In genomic region chr4:134081730-134082386, GRCm38 (mm10) we compare ENCODE assay signal across 7 mouse cellular contexts. TPM values are rescaled to one million over a fixed set of nuclear protein-coding genes. Genes with fewer than 3 reads are reported as not detected.
A peak's percentile ranks its signal among the peaks of the same experiment; 100 is the strongest.
DNase-seq lines count a peak whose midpoint lies in the region; ATAC-seq and TF ChIP-seq lines count a peak whose summit lies in the region.

No protein-coding gene starts in this region.

- DNase-seq in adrenal gland, adult 18-20 months (ENCODE audit: low spot score in 2 of 2): peak; percentile 46 to 54
- DNase-seq in cerebellum, postnatal 14 days: peak; percentile 45
- DNase-seq in gastrocnemius, postnatal 25 days: peak; percentile 44
- DNase-seq in kidney, adult 18-20 months: peak; percentile 88
- peak; percentile 90 to 91 for DNase-seq in spleen, adult 2 months (ENCODE audit: low read depth in 1 of 2, low spot score in 2 of 2)

- H3K27me3 ChIP-seq in limb, embryonic 13.5 days: peaks cover 34% of the 10 kb centered on the region
- H3K27me3 ChIP-seq in midbrain, embryonic 15.5 days (replicated peaks): peaks cover 25% of the 10 kb centered on the region
- no peaks in the 10 kb centered on the region for H3K27me3 ChIP-seq in spleen, adult 2 months (ENCODE audit: control insufficient read depth, insufficient read depth, low read length)

- peak overlapping the region; percentile 51; the same call in 1 of the 2 replicates for H3K9ac ChIP-seq in limb, embryonic 13.5 days
- peak overlapping the region; percentile 47 for H3K9ac ChIP-seq in midbrain, embryonic 15.5 days

- no peak for TF ChIP-seq CTCF in spleen, adult 2 months (IDR thresholded peaks at IDR 0.05; ENCODE audit: extremely low read depth, insufficient read depth, insufficient read length, insufficient replicate concordance)

- peak overlapping the region; percentile 49 for H3K4me3 ChIP-seq in limb, embryonic 13.5 days
- H3K4me3 ChIP-seq in midbrain, embryonic 15.5 days: peak overlapping the region; percentile 53
- H3K4me3 ChIP-seq in spleen, adult 2 months (ENCODE audit: extremely low read depth, insufficient read depth, insufficient read length): peak overlapping the region; percentile 54

- 0 out of 2 replicates have a peak, but pooled peaks cover 3% of the 10 kb centered on the region for H3K9me3 ChIP-seq in limb, embryonic 13.5 days
- H3K9me3 ChIP-seq in midbrain, embryonic 15.5 days: no peaks in the 10 kb centered on the region

- H3K4me2 ChIP-seq in limb, embryonic 13.5 days (replicated peaks): peak overlapping the region; percentile 84
- H3K4me2 ChIP-seq in midbrain, embryonic 15.5 days: peak overlapping the region; percentile 92

- H3K36me3 ChIP-seq in limb, embryonic 13.5 days: no peaks in the 10 kb centered on the region
- no peaks in the 10 kb centered on the region for H3K36me3 ChIP-seq in midbrain, embryonic 15.5 days (replicated peaks)
- H3K36me3 ChIP-seq in spleen, adult 2 months (ENCODE audit: control insufficient read depth, insufficient read depth, low read length): no peaks in the 10 kb centered on the region

- no peak overlapping the region for H3K27ac ChIP-seq in limb, embryonic 13.5 days
- H3K27ac ChIP-seq in midbrain, embryonic 15.5 days: no peak overlapping the region
- no peak overlapping the region for H3K27ac ChIP-seq in spleen, adult 2 months (ENCODE audit: insufficient read depth, low read length)

- no peak for TF ChIP-seq POLR2A in spleen, adult 2 months (IDR thresholded peaks at IDR 0.05; ENCODE audit: low read depth, low read length)

- under 1% methylated on average over 40 of the region's 41 CpGs for WGBS in limb, embryonic 13.5 days
- WGBS in midbrain, embryonic 15.5 days: under 1% methylated on average over 41 of the region's 41 CpGs
- WGBS in spleen, adult 2 months: under 1% methylated on average over 41 of the region's 41 CpGs

- ATAC-seq in limb, embryonic 13.5 days (ENCODE audit: low FRiP score, low read depth): peak; percentile 85
- peak; percentile 87 for ATAC-seq in midbrain, embryonic 15.5 days (replicated peaks)

- peaks cover 16% of the 10 kb centered on the region; the same call in 1 of the 2 replicates for H3K4me1 ChIP-seq in limb, embryonic 13.5 days
- peaks cover 13% of the 10 kb centered on the region; the same call in 1 of the 2 replicates for H3K4me1 ChIP-seq in midbrain, embryonic 15.5 days
- H3K4me1 ChIP-seq in spleen, adult 2 months (ENCODE audit: control insufficient read depth, insufficient read depth, insufficient read length): peaks cover 3% of the 10 kb centered on the region; the same call in 1 of the 2 replicates

RNA-seq across cellular contexts. Expression of gene Cd52, which starts 13.0 kb away (rescaled TPM):
- 10 to 100 TPM; 14.0 to 19.9 TPM for total RNA-seq in adrenal gland, adult 18-20 months (2021)
- total RNA-seq in gastrocnemius, postnatal 25 days (2021): 1 to 10 TPM in 1 of 2 experiments, under 1 TPM in 1; 0.61 to 1.2 TPM
- 10.6 and 11.4 TPM in 2 replicates for polyA plus RNA-seq in limb, embryonic 13.5 days (2015; fragmentation: Nextera tagmentation; extraction: Ambion mirVana)
- 2.1 and 2.8 TPM in 2 replicates for polyA plus RNA-seq in midbrain, embryonic 15.5 days (2015; fragmentation: Nextera tagmentation; extraction: Ambion mirVana)
- polyA plus RNA-seq in spleen, adult 2 months (2012; rRNA removed): 400 and 461 TPM in 2 replicates

RNA-seq across cellular contexts. Expression of gene Ubxn11, which starts 20.5 kb away (rescaled TPM):
- total RNA-seq in adrenal gland, adult 18-20 months (2021): 10 to 100 TPM in 1 of 2 experiments, 1 to 10 TPM in 1; 8.7 to 12.6 TPM
- total RNA-seq in gastrocnemius, postnatal 25 days (2021): 1 to 10 TPM; 1.0 to 1.3 TPM
- 13.6 and 14.3 TPM in 2 replicates for polyA plus RNA-seq in limb, embryonic 13.5 days (2015; fragmentation: Nextera tagmentation; extraction: Ambion mirVana)
- polyA plus RNA-seq in midbrain, embryonic 15.5 days (2015; fragmentation: Nextera tagmentation; extraction: Ambion mirVana): 17.2 and 19.1 TPM in 2 replicates
- polyA plus RNA-seq in spleen, adult 2 months (2012; rRNA removed): 33.7 and 43.0 TPM in 2 replicates

RNA-seq across cellular contexts. Expression of gene Crybg2, which starts 21.2 kb away (rescaled TPM):
- under 1 TPM in 1 of 2 experiments, not detected in 1; 0.13 TPM for total RNA-seq in adrenal gland, adult 18-20 months (2021)
- not detected for total RNA-seq in gastrocnemius, postnatal 25 days (2021)
- polyA plus RNA-seq in limb, embryonic 13.5 days (2015; fragmentation: Nextera tagmentation; extraction: Ambion mirVana): 4.9 and 5.4 TPM in 2 replicates
- 2.4 and 4.2 TPM in 2 replicates for polyA plus RNA-seq in midbrain, embryonic 15.5 days (2015; fragmentation: Nextera tagmentation; extraction: Ambion mirVana)
- polyA plus RNA-seq in spleen, adult 2 months (2012; rRNA removed): 4.3 and 5.3 TPM in 2 replicates

RNA-seq across cellular contexts. Expression of gene Zfp683, which starts 28.2 kb away (rescaled TPM):
- under 1 TPM in 1 of 2 experiments, not detected in 1; 0.32 TPM for total RNA-seq in adrenal gland, adult 18-20 months (2021)
- not detected for total RNA-seq in gastrocnemius, postnatal 25 days (2021)
- polyA plus RNA-seq in limb, embryonic 13.5 days (2015; fragmentation: Nextera tagmentation; extraction: Ambion mirVana): not detected in 2 replicates
- polyA plus RNA-seq in midbrain, embryonic 15.5 days (2015; fragmentation: Nextera tagmentation; extraction: Ambion mirVana): not detected in 2 replicates
- polyA plus RNA-seq in spleen, adult 2 months (2012; rRNA removed): 3.6 and 3.8 TPM in 2 replicates

RNA-seq across cellular contexts. Expression of gene Sh3bgrl3, which starts 46.7 kb away (rescaled TPM):
- total RNA-seq in adrenal gland, adult 18-20 months (2021): 100 to 1,000 TPM in 1 of 2 experiments, 10 to 100 TPM in 1; 73.4 to 102 TPM
- total RNA-seq in gastrocnemius, postnatal 25 days (2021): 10 to 100 TPM; 19.1 to 26.6 TPM
- polyA plus RNA-seq in limb, embryonic 13.5 days (2015; fragmentation: Nextera tagmentation; extraction: Ambion mirVana): 420 and 444 TPM in 2 replicates
- 386 and 393 TPM in 2 replicates for polyA plus RNA-seq in midbrain, embryonic 15.5 days (2015; fragmentation: Nextera tagmentation; extraction: Ambion mirVana)
- polyA plus RNA-seq in spleen, adult 2 months (2012; rRNA removed): 1,465 and 2,211 TPM in 2 replicates

Comparison
In these comparisons a context has a peak if more than half of its experiments do, and no peak if none do; other contexts are left out.
1. RNA of gene Cd52, which starts 13.0 kb away (polyA plus RNA-seq): 400 to 461 TPM in spleen, adult 2 months; 10.6 to 11.4 TPM in limb, embryonic 13.5 days and 2.1 to 2.8 TPM in midbrain, embryonic 15.5 days; every median in the first group is over 10 times any median in the second.
2. Peak in every context shown above with its lines, with median percentiles within 50 percentile points of each other: DNase-seq and H3K4me3 ChIP-seq.